Mouse (Mus musculus) stomach, embryonic 16.5 days (tissue): Measurements from ENCODE around the gene Gtf2a1. TPM values are rescaled to one million over a fixed set of nuclear protein-coding genes. Genes with fewer than 3 reads are reported as not detected.
"Not testable (repeated sequence)": the region's sequence is repeated elsewhere in the genome, so short reads cannot be mapped to it uniquely, and the experiment has no call there.

Experiments used
- ATAC-seq: fragments of 200-750 bp; cut with Nextera tagmentation; 2 replicates; pipeline ENCODE4 v1.8.0; 2017; ENCODE audit warnings: moderate number of reproducible peaks, moderate TSS enrichment; ENCODE audit not compliant: insufficient read depth, low FRiP score
- H3K27ac ChIP-seq: fragments of 300-500 bp; sonication (generic); 2 replicates; pipeline ENCODE4 v1.5.1; 2014; ENCODE audit warnings: low read length
- H3K27me3 ChIP-seq: fragments of 300-500 bp; sonication (generic); 2 replicates; pipeline ENCODE4 v1.6.1; 2014; ENCODE audit warnings: low read length, control low read depth, mixed read lengths; ENCODE audit not compliant: control insufficient read depth, insufficient read depth
- H3K36me3 ChIP-seq: fragments of 300-500 bp; sonication (generic); 2 replicates; pipeline ENCODE4 v1.6.1; 2014; ENCODE audit warnings: low read length; ENCODE audit not compliant: control insufficient read depth, insufficient read depth
- H3K4me1 ChIP-seq: fragments of 300-500 bp; sonication (generic); 2 replicates; pipeline ENCODE4 v1.6.1; 2014; ENCODE audit warnings: low read length, control low read depth, mixed read lengths; ENCODE audit not compliant: control insufficient read depth, insufficient read depth
- H3K4me2 ChIP-seq: fragments of 300-500 bp; sonication (generic); 2 replicates; pipeline ENCODE4 v1.6.1; 2014; ENCODE audit warnings: low read depth, low read length, mixed read lengths
- H3K4me3 ChIP-seq: fragments of 300-500 bp; sonication (generic); replicated peaks from 2 replicates; pipeline ENCODE4 v1.5.1; 2014; ENCODE audit warnings: mild to moderate bottlenecking, low read length
- H3K9ac ChIP-seq: fragments of 300-500 bp; sonication (generic); 2 replicates; pipeline ENCODE4 v1.6.1; 2014; ENCODE audit warnings: low read length
- H3K9me3 ChIP-seq: fragments of 300-500 bp; sonication (generic); replicated peaks from 2 replicates; pipeline ENCODE4 v1.6.1; 2016; ENCODE audit warnings: low read length, control low read depth; ENCODE audit not compliant: control insufficient read depth
- WGBS: fragments of 180-500 bp; shearing (Covaris S2); extraction: QIAGEN DNeasy Blood & Tissue Kit; methylation state at CpG from one replicate; pipeline ENCODE4 v1.1.7; 2014; 5-methylcytosine and 5-hydroxymethylcytosine counted together
- polyA plus RNA-seq: library from polyadenylated mRNA; unstranded; fragments of >200 nt; fragmentation: Nextera tagmentation; extraction: Ambion mirVana; gene quantifications from 2 replicates; pipeline ENCODE4 v1.2.1, GENCODE M21; 2015

Gene Gtf2a1
- polyA plus RNA-seq, 1 experiment from 2014 or later = 41.0 TPM

- H3K4me1 ChIP-seq = peaks cover 8% of the 10 kb centered on the region
- no peak overlapping the region for H3K9ac ChIP-seq
- no peaks in the 10 kb centered on the region for H3K9me3 ChIP-seq
- no peak for ATAC-seq
- no peaks in the 10 kb centered on the region for H3K36me3 ChIP-seq
- H3K4me2 ChIP-seq = no peak overlapping the region
- 91% methylated on average over 3 of the region's 3 CpGs for WGBS
- no peaks in the 10 kb centered on the region for H3K27me3 ChIP-seq
- H3K27ac ChIP-seq = no peak overlapping the region
- no peak overlapping the region for H3K4me3 ChIP-seq
These were observed 1.8 kb upstream of the Gtf2a1 start for GRCm38 (mm10) chr12:91592128-91592527.

GRCm38 (mm10) chr12:91591191-91591590 lies 904 bp upstream of the Gtf2a1 start:
- Histone ChIP-seq H3K4me1 (peaks cover 11% of the 10 kb centered on the region), H3K36me3 (no peaks in the 10 kb centered on the region), H3K27me3 (no peaks in the 10 kb centered on the region), H3K4me2 (peak overlapping the region; percentile 77), H3K27ac (peak overlapping the region; percentile 98), H3K4me3 (peak overlapping the region; percentile 80; the same call in 1 of the 2 replicates), H3K9ac (peak overlapping the region; percentile 88), H3K9me3 (no peaks in the 10 kb centered on the region)
- 90% methylated on average over 1 of the region's 1 CpGs for WGBS
- ATAC-seq = no peak

- H3K9ac ChIP-seq = peak overlapping the region; percentile 88
- no peaks in the 10 kb centered on the region for H3K36me3 ChIP-seq
- peak overlapping the region; percentile 98 for H3K27ac ChIP-seq
- no peak for ATAC-seq
- peaks cover 11% of the 10 kb centered on the region for H3K4me1 ChIP-seq
- peak overlapping the region; percentile 77 for H3K4me2 ChIP-seq
- H3K4me3 ChIP-seq = peak overlapping the region; percentile 80
- H3K27me3 ChIP-seq = no peaks in the 10 kb centered on the region
- no peaks in the 10 kb centered on the region for H3K9me3 ChIP-seq
- 23% methylated on average over 6 of the region's 6 CpGs for WGBS
These were observed 429 bp upstream of the Gtf2a1 start for GRCm38 (mm10) chr12:91590716-91591115.

- 0% methylated on average over 11 of the region's 11 CpGs for WGBS
- Histone ChIP-seq H3K9ac (peak overlapping the region; percentile 100), H3K27me3 (no peaks in the 10 kb centered on the region), H3K27ac (peak overlapping the region; percentile 100), H3K36me3 (no peaks in the 10 kb centered on the region), H3K9me3 (no peaks in the 10 kb centered on the region), H3K4me1 (peaks cover 11% of the 10 kb centered on the region), H3K4me3 (peak overlapping the region; percentile 80), H3K4me2 (0 out of 2 replicates have a peak overlapping the region, but pooled peaks have one; percentile 19)
- ATAC-seq = no peak
These were observed 793 bp downstream of the Gtf2a1 start for GRCm38 (mm10) chr12:91589542-91589846.

GRCm38 (mm10) chr12:91588670-91589541 lies 1.4 kb downstream of the Gtf2a1 start:
- H3K4me1 ChIP-seq = peaks cover 11% of the 10 kb centered on the region
- peak overlapping the region; percentile 82; the same call in 1 of the 2 replicates for H3K4me2 ChIP-seq
- 0 out of 2 replicates have a peak, but pooled peaks cover 4% of the 10 kb centered on the region for H3K36me3 ChIP-seq
- ATAC-seq = peak; percentile 8; the same call in 1 of the 2 replicates
- under 1% methylated on average over 82 of the region's 83 CpGs for WGBS
- H3K27ac ChIP-seq = peak overlapping the region; percentile 100
- peak overlapping the region; percentile 100 for H3K9ac ChIP-seq
- no peaks in the 10 kb centered on the region for H3K9me3 ChIP-seq
- no peaks in the 10 kb centered on the region for H3K27me3 ChIP-seq
- peak overlapping the region; percentile 80 for H3K4me3 ChIP-seq

- 0% methylated on average over 32 of the region's 32 CpGs for WGBS
- H3K9me3 ChIP-seq = no peaks in the 10 kb centered on the region
- peak overlapping the region; percentile 100 for H3K27ac ChIP-seq
- 0 out of 2 replicates have a peak, but pooled peaks cover 4% of the 10 kb centered on the region for H3K36me3 ChIP-seq
- peak; percentile 91 for ATAC-seq
- H3K27me3 ChIP-seq = no peaks in the 10 kb centered on the region
- H3K9ac ChIP-seq = peak overlapping the region; percentile 100
- peak overlapping the region; percentile 82 for H3K4me2 ChIP-seq
- H3K4me1 ChIP-seq = peaks cover 11% of the 10 kb centered on the region
- H3K4me3 ChIP-seq = peak overlapping the region; percentile 80
These were observed 2.1 kb downstream of the Gtf2a1 start for GRCm38 (mm10) chr12:91588176-91588669.

- Histone ChIP-seq H3K4me2 (peak overlapping the region; percentile 82), H3K4me3 (peak overlapping the region; percentile 80), H3K27ac (peak overlapping the region; percentile 100), H3K36me3 (0 out of 2 replicates have a peak, but pooled peaks cover 4% of the 10 kb centered on the region), H3K27me3 (no peaks in the 10 kb centered on the region), H3K9ac (peak overlapping the region; percentile 100), H3K9me3 (no peaks in the 10 kb centered on the region), H3K4me1 (peaks cover 13% of the 10 kb centered on the region)
- no peak for ATAC-seq
- WGBS = 7% methylated on average over 5 of the region's 5 CpGs
These were observed 2.7 kb downstream of the Gtf2a1 start for GRCm38 (mm10) chr12:91587491-91588033.

- H3K4me2 ChIP-seq = peak overlapping the region; percentile 82
- no peaks in the 10 kb centered on the region for H3K9me3 ChIP-seq
- no peak overlapping the region for H3K27ac ChIP-seq
- H3K4me1 ChIP-seq = peaks cover 17% of the 10 kb centered on the region
- H3K4me3 ChIP-seq = peak overlapping the region; percentile 80
- H3K27me3 ChIP-seq = no peaks in the 10 kb centered on the region
- 0 out of 2 replicates have a peak, but pooled peaks cover 4% of the 10 kb centered on the region for H3K36me3 ChIP-seq
- no peak for ATAC-seq
- 0 out of 2 replicates have a peak overlapping the region, but pooled peaks have one; percentile 32 for H3K9ac ChIP-seq
- WGBS = 39% methylated on average over 3 of the region's 3 CpGs
These were observed 3.2 kb downstream of the Gtf2a1 start for GRCm38 (mm10) chr12:91587077-91587476.

- 90% methylated on average over 4 of the region's 4 CpGs for WGBS
- not testable (repeated sequence) for H3K9ac ChIP-seq, H3K27ac ChIP-seq, H3K9me3 ChIP-seq, H3K27me3 ChIP-seq, ATAC-seq, H3K4me3 ChIP-seq, H3K4me2 ChIP-seq, H3K36me3 ChIP-seq
- H3K4me1 ChIP-seq = peaks cover 15% of the 10 kb centered on the region
These were observed 4.5 kb downstream of the Gtf2a1 start for GRCm38 (mm10) chr12:91585815-91586214.
